Mouse (Mus musculus) frontal cortex, adult 2 months (tissue): ENCODE data around the gene Phf11d. TPM values are rescaled to one million over a fixed set of nuclear protein-coding genes. Genes with fewer than 3 reads are reported as not detected.
A peak's percentile ranks its signal among the peaks of the same experiment; 100 is the strongest.
"Not testable (repeated sequence)": the region's sequence is repeated elsewhere in the genome, so short reads cannot be mapped to it uniquely, and the experiment has no call there.

Experiments used
- DNase-seq, 2 experiments: peaks; one replicate each; pipeline ENCODE4 v3.0.0; 2022; ENCODE audit warnings: low spot score in 1 of 2; ENCODE audit errors: extremely low spot score in 1 of 2
- polyA plus RNA-seq: library from polyadenylated mRNA; depleted of rRNA; stranded (reverse); fragments of >200 nt; gene quantifications from 2 replicates; pipeline ENCODE4 v1.2.3, GENCODE M21; 2012; rRNA removed

Phf11d gene
- polyA plus RNA-seq: 0.82 and 1.6 TPM in 2 replicates

DNA sequence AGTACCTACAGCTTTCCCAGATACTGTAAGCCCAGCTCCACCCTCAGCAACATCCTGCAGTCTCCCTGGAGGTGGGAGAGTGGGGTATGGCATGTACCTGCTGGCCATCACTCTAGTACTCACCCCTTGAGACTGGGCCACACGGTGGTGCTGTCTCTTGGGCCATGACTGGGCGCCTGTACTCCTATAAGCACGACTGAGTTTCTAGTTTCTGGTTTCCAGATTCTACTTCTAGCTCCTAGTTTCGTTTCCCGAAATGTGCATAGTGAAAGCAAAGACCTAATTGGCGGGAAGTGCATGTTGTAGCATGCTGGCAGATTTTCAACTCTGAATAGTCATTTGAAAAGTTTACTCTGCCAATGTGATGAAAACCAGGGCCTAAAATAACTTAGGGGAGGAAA lies at the start of gene Phf11d:
TSS of gene Phf11d (minus strand) at position 227 of the 401 bp plus-strand sequence.
- peak; percentile 1 to 34 for DNase-seq

DNA sequence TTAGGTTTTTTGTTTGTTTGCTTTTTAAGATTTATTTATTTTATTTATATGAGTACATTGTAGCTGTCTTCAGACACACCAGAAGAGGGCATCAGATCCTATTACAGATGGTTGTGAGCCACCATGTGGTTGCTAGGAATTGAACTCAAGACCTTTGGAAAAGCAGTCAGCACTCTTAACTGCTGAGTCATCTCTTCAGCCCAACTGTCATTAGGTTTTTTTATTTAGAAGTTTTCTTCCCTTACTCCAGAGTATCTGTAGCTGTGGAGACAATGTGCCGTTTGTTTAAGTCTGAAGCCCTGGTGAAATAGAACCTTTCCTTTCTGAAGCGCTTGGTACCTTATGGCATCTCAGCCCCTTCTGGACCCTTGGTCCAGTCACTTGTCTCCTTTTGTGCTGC lies 49.7 kb upstream of the Phf11d start:
- DNase-seq: not testable (repeated sequence)

DNA sequence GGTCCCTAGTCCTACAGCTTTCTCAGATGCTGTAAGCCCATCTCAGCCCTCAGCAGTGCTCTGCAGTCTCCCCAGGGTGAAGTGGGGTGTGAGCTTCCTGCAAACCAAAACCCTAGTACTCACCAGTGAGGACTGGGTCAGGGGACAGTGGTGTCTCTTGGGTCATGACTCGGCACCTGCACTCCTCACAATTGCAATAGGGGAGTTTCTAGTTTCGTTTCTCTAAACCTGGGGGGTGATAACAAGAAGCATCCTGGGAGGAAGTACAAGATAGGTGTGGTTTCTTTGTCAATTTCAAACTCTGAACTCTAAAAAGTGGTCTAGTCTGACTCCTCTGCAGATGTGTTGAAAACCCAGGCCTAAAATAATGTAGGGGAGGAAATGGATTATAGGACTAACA lies 31.7 kb upstream of the Phf11d start:
- no peak for DNase-seq

DNA sequence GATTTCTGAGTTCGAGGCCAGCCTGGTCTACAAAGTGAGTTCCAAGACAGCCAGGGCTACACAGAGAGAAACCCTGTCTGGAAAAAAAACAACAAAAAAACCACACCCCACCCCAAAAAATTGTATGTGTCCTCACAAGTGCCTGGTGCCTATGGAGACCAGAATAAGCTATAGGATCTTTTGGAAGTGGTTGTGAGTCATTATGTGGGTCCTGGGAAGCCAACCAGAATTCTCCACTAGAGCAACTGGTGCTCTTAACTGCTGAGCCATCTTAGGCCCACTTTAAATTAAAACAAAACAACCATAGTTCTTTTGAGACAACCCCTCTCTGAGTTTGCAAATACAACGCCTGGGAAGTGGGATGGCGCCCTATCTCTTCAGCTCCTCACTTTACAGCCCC lies 30.0 kb upstream of the Phf11d start, which contains the start of gene Phf11c:
TSS of gene Phf11c (minus strand) at position 101 of the 400 bp plus-strand sequence.
- no peak for DNase-seq

DNA sequence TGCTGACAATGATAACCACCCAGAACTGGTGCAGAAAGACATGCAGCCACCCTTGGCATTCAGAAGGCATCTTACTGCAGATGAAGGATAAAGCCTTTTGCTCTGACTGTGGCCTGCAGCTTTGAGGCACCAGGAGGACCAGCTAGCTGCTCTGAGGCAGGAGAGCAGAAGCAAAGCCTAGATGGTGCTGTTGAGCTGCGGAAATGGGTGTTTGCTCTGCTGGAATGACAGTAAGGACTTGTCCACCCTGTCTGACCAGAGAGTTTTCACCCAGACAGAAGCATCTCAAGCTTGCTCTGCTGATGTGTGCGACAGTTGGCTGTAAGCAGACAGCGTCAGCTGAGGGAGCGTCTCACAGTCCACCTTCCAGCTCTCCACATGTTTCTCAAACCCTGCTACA lies 24.9 kb upstream of the Phf11d start:
- peak; percentile 22 to 60 for DNase-seq

DNA sequence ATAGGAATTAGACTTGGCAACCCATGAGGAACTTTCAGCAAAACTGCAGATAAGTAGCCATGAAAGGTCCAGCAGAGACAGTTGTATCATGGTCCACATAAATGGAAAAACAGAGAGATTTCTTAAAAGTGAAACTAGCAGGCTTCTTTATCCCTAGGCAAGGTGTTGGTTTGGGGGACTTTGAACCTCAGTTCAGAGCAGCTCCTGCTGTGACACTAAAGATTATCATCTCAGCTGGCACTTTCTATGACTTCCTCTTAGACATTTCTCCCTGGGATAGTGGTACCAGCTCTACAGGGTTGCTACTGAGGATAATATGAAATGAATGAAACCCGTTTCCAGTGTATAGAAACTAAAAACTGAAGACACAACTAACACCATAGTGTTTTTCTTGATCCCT lies 24.3 kb upstream of the Phf11d start:
- no peak for DNase-seq

DNA sequence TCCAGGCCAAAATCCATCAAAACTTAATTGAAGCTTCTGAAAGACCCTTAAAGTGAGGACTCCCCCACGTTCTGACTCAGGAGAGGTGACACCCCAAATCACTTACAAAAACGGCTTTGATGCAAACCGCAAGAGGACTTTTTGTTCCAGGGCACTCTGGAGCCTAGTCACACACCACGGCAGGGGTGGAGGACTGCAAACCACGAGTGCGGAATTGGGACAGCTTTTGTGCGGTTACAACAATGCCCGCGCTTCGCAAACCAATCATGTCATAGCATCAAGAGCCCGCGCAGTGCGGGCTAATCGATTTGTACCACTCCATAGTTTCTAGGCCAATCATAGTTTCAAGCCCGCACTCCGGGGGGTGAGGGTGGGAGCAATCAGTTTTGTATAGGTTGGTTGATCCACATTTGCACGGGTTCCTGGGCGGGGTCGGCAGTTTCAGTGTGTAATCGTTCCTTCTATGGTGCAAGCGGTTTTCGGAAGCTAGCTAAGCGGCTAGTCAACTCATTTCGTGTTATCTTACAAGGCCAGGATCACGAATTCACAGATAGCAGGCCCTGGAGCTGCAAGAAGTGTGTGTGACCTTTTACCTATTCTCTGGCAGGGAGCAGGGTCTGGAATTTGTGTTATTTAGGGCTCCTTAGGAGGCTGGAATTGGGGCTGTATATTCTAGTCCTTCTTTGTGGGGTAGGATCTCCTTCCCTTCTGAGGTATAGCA lies 5.2 kb upstream of the Phf11d start:
- DNase-seq: no peak

DNA sequence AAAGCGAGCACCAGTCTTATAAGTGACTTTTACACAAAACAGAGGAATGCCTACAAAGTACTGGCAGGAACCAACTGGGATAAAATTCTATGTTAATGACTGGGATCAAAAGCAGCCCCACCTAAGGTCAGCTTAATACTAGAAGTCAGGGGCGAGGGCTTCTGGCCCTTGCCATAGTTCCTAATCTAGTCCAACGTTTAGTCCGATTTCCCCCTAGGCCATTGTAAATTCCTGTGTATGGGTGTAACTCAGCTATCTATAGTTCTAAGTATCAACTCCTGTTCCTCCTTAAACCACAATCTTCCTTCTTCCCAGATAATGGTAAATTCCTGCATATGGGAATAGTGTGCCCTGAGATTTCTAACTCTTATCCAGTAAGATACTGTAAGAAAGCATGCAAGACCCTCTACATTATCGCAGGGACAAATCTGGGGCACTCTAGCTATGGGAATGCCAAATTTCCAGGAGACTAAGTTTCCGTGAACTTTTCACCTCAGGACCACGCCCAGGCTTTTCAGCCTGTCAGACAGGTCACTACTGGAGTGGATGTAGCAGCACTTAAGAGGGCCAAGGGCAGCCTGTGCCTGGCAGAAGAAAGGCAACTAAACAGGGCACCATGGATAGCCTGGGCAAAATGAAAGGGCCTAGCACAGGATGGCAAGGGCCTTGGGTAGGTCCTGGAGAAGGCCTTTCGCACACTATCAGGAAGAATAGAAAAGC lies 1.3 kb upstream of the Phf11d start:
- DNase-seq: no peak

DNA sequence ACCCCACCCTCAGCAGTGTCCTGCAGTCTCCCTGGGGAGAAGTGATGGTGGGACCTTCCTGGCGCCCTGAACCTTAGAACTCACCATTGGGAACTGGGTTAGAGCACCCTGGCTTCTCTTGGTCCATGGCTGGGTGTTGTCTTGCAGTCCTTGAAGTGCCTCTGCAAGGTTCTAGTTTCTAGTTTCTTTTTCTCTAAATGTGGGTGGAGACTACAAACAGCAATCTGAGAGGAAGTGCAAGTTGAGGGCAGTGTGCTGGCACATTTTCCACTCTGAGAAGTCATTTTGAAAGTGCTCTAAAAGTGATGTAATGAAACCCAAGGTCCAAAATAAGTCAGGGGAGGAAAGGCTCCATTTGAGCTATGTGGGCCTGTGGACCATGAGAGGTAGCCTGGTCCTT lies 24.1 kb downstream of the Phf11d start, which contains the start of gene Phf11b:
TSS of gene Phf11b (minus strand) at position 163 of the 400 bp plus-strand sequence.
- DNase-seq: not testable (repeated sequence)

DNA sequence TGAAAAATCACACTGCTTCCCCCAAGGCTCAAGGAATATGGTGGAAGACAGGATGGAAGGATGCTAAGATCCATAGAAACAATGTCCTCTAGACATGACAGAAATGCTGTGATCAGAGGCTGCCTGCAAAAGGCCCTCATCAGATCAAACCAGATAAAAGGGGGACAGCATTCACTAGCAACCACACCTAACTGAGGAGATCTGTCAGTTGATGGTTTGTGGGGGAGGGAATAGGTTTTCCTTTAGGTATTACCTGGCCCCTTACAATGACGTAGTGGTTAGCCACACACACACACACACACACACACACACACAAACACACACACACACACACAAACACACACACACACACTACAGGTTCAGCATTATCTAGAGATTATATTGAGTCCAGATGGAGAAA lies 25.7 kb downstream of the Phf11d start:
- no peak for DNase-seq

DNA sequence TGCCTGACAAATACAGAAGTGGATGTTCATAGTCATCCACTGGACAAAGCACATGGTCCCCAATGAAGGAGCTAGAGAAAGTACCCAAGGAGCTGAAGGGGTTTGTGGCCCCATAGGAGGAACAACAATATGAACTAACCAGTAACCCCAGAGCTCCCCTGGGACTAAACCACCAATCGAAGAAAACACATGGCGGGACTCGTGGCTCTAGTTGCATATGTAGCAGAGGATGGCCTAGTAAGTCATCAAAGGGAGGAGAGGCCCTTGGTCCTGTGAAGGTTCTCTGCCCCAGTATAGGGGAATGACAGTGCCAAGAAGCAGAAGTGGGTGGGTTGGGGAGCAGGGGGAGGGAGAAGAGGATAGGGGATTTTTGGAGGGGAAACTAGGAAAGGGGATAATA lies 29.2 kb downstream of the Phf11d start:
- DNase-seq: not testable (repeated sequence)

DNA sequence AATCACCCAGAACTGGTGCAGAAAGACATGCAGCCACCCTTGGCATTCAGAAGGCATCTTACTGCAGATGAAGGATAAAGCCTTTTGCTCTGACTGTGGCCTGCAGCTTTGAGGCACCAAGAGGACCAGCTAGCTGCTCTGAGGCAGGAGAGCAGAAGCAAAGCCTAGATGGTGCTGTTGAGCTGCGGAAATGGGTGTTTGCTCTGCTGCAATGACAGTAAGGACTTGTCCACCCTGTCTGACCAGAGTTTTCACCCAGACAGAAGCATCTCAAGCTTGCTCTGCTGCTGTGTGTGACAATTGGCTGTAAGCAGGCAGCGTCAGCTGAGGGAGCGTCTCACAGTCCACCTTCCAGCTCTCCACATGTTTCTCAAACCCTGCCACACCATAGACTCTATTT lies 34.8 kb downstream of the Phf11d start:
- peak; percentile 4 to 62 for DNase-seq

DNA sequence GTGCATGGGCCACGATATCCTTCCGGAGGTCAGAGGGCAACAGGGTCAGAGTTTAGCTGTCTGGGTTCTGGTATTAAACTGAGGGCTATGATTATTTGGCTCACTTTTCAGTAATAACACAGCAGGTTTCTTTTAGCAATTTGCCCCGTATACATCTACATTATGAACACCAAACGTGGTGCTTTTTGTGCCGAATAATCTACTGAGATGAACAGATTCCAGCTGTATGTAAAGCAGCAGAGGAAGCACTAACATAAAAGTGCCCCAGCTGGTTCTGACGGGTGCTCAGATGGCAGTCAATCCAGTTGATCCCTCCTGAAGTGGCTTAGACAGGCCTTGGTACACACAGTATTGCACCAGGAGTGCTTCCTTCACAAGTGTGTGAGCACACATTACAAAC lies 45.3 kb downstream of the Phf11d start:
- not testable (repeated sequence) for DNase-seq

DNA sequence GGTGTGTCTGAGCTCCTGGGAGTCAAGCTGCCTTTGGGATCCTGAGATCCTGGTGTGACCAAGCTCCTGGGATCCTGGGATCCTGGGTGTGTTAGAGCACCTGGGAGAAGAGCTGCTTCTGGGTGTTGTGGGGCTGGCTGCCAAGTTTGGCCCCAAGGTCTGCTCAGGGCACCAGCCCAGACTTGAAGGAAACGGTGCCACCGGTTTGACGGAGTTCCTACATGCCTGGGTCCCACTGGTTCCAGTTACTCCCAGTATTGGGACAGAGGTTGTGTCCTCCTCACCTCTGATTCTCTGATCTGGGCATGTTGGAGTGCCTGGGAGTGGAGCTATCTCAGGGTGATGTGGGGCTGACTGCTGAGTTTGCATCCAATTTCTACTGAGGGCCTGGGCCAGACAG lies 46.2 kb downstream of the Phf11d start:
- not testable (repeated sequence) for DNase-seq

Other genes with a start within 250 kb of the Phf11d start
- not detected in 2 replicates for gene 1700129C05Rik, start 222.6 kb downstream of the Phf11d start, polyA plus RNA-seq
- not detected in 2 replicates for gene Gm5142, start 186.7 kb downstream of the Phf11d start, polyA plus RNA-seq
- 34.0 and 34.7 TPM in 2 replicates for gene Rcbtb1, start 164.3 kb downstream of the Phf11d start, polyA plus RNA-seq
- not detected in 2 replicates for gene Gm6904, start 105.3 kb downstream of the Phf11d start, polyA plus RNA-seq
- not detected in 2 replicates for gene Phf11a, start 67.9 kb downstream of the Phf11d start, polyA plus RNA-seq
- gene Phf11b, start 24.1 kb downstream of the Phf11d start, polyA plus RNA-seq: 0.38 and 0.44 TPM in 2 replicates
- 0.56 and 0.76 TPM in 2 replicates for gene Phf11c, start 29.9 kb upstream of the Phf11d start, polyA plus RNA-seq
- 4.9 and 5.7 TPM in 2 replicates for gene Setdb2, start 75.4 kb upstream of the Phf11d start, polyA plus RNA-seq
- gene Cab39l, start 75.5 kb upstream of the Phf11d start, polyA plus RNA-seq: 15.4 and 17.8 TPM in 2 replicates
- gene Cdadc1, start 232.5 kb upstream of the Phf11d start, polyA plus RNA-seq: 30.5 and 31.5 TPM in 2 replicates